Mouse (Mus musculus) embryonic facial prominence, embryonic 15.5 days (tissue): Measurements from ENCODE around the gene Ikbke. TPM values are rescaled to one million over a fixed set of nuclear protein-coding genes. Genes with fewer than 3 reads are reported as not detected.

Source experiments
- ATAC-seq: fragments of 200-750 bp; cut with Nextera tagmentation; 2 replicates; pipeline ENCODE4 v1.8.0; 2017; ENCODE audit warnings: low read depth, moderate TSS enrichment; ENCODE audit not compliant: insufficient number of reproducible peaks, low FRiP score, low TSS enrichment
- H3K27ac ChIP-seq: fragments of 300-500 bp; sonication (generic); replicated peaks from 2 replicates; pipeline ENCODE4 v1.5.1; 2015; ENCODE audit warnings: mild to moderate bottlenecking, inconsistent platforms
- H3K27me3 ChIP-seq: fragments of 300-500 bp; sonication (generic); 2 replicates; pipeline ENCODE4 v1.6.1; 2015; ENCODE audit warnings: inconsistent platforms
- H3K36me3 ChIP-seq: fragments of 300-500 bp; sonication (generic); 2 replicates; pipeline ENCODE4 v1.6.1; 2015; ENCODE audit warnings: mild to moderate bottlenecking, inconsistent platforms
- H3K4me1 ChIP-seq: fragments of 300-500 bp; sonication (generic); 2 replicates; pipeline ENCODE4 v1.6.1; 2015; ENCODE audit warnings: inconsistent platforms
- H3K4me2 ChIP-seq: fragments of 300-500 bp; sonication (generic); replicated peaks from 2 replicates; pipeline ENCODE4 v1.6.1; 2015; ENCODE audit warnings: mild to moderate bottlenecking, inconsistent platforms
- H3K4me3 ChIP-seq: fragments of 300-500 bp; sonication (generic); replicated peaks from 2 replicates; pipeline ENCODE4 v1.5.1; 2015; ENCODE audit warnings: mild to moderate bottlenecking, inconsistent platforms
- H3K9ac ChIP-seq: fragments of 300-500 bp; sonication (generic); 2 replicates; pipeline ENCODE4 v1.6.1; 2015; ENCODE audit warnings: inconsistent platforms
- H3K9me3 ChIP-seq: fragments of 300-500 bp; sonication (generic); replicated peaks from 2 replicates; pipeline ENCODE4 v1.6.1; 2016; ENCODE audit warnings: inconsistent platforms
- WGBS: fragments of 180-500 bp; shearing (Covaris S2); methylation state at CpG from one replicate; pipeline ENCODE4 v1.1.7; 2015; 5-methylcytosine and 5-hydroxymethylcytosine counted together
- polyA plus RNA-seq: library from polyadenylated mRNA; unstranded; fragments of >200 nt; fragmentation: Nextera tagmentation; extraction: Ambion mirVana; gene quantifications from 2 replicates; pipeline ENCODE4 v1.2.1, GENCODE M21; 2015

The Ikbke gene
- polyA plus RNA-seq, 1 experiment from 2014 or later, result 7.7 TPM

- WGBS, result 41% methylated on average over 4 of the region's 4 CpGs
- Histone ChIP-seq H3K9ac (no peak overlapping the region), H3K36me3 (no peaks in the 10 kb centered on the region), H3K4me2 (no peak overlapping the region), H3K9me3 (no peaks in the 10 kb centered on the region), H3K4me3 (no peak overlapping the region), H3K27ac (no peak overlapping the region), H3K4me1 (peaks cover 23% of the 10 kb centered on the region), H3K27me3 (no peaks in the 10 kb centered on the region)
- no peak for ATAC-seq
These were observed 2.3 kb upstream of the Ikbke start for GRCm38 (mm10) chr1:131281731-131282130.

- WGBS, result 37% methylated on average over 3 of the region's 3 CpGs
- H3K27me3 ChIP-seq, result no peaks in the 10 kb centered on the region
- peaks cover 29% of the 10 kb centered on the region for H3K4me1 ChIP-seq
- no peak overlapping the region for H3K4me2 ChIP-seq
- H3K4me3 ChIP-seq, result no peak overlapping the region
- H3K27ac ChIP-seq, result no peak overlapping the region
- H3K9ac ChIP-seq, result no peak overlapping the region
- no peaks in the 10 kb centered on the region for H3K9me3 ChIP-seq
- H3K36me3 ChIP-seq, result no peaks in the 10 kb centered on the region
- no peak for ATAC-seq
These were observed 874 bp upstream of the Ikbke start for GRCm38 (mm10) chr1:131280280-131280679.

- Histone ChIP-seq H3K27me3 (no peaks in the 10 kb centered on the region), H3K4me2 (peak overlapping the region; percentile 53), H3K36me3 (no peaks in the 10 kb centered on the region), H3K27ac (peak overlapping the region; percentile 65; the same call in 1 of the 2 replicates), H3K4me1 (peaks cover 31% of the 10 kb centered on the region), H3K9ac (peak overlapping the region; percentile 15; the same call in 1 of the 2 replicates), H3K4me3 (peak overlapping the region; percentile 41), H3K9me3 (no peaks in the 10 kb centered on the region)
- WGBS, result 37% methylated on average over 8 of the region's 8 CpGs
- no peak for ATAC-seq
These were observed 575 bp downstream of the Ikbke start for GRCm38 (mm10) chr1:131278606-131279455.

GRCm38 (mm10) chr1:131276831-131277230 is 2.6 kb downstream of the Ikbke start:
- no peak overlapping the region for H3K4me2 ChIP-seq
- no peak for ATAC-seq

GRCm38 (mm10) chr1:131275577-131275976 is 3.8 kb downstream of the Ikbke start:
- H3K4me2 ChIP-seq, result no peak overlapping the region
- 80% methylated on average over 14 of the region's 14 CpGs for WGBS
- H3K27ac ChIP-seq, result no peak overlapping the region
- H3K9ac ChIP-seq, result no peak overlapping the region
- no peak for ATAC-seq
- H3K27me3 ChIP-seq, result no peaks in the 10 kb centered on the region
- no peaks in the 10 kb centered on the region for H3K9me3 ChIP-seq
- peaks cover 31% of the 10 kb centered on the region for H3K4me1 ChIP-seq
- no peaks in the 10 kb centered on the region for H3K36me3 ChIP-seq
- H3K4me3 ChIP-seq, result no peak overlapping the region

More at GRCm38 (mm10) chr1:131276831-131277230, 2.6 kb downstream of the Ikbke start:
- no peaks in the 10 kb centered on the region for H3K9me3 ChIP-seq
- no peak overlapping the region for H3K9ac ChIP-seq
- peaks cover 31% of the 10 kb centered on the region for H3K4me1 ChIP-seq
- H3K36me3 ChIP-seq, result no peaks in the 10 kb centered on the region
- H3K4me3 ChIP-seq, result no peak overlapping the region
- H3K27me3 ChIP-seq, result no peaks in the 10 kb centered on the region
- H3K27ac ChIP-seq, result no peak overlapping the region

GRCm38 (mm10) chr1:131274725-131275539 is 4.5 kb downstream of the Ikbke start:
- Histone ChIP-seq H3K4me3 (no peak overlapping the region), H3K9me3 (no peaks in the 10 kb centered on the region), H3K9ac (no peak overlapping the region), H3K4me1 (peaks cover 26% of the 10 kb centered on the region), H3K4me2 (no peak overlapping the region), H3K36me3 (no peaks in the 10 kb centered on the region), H3K27me3 (no peaks in the 10 kb centered on the region), H3K27ac (no peak overlapping the region)
- WGBS, result 52% methylated on average over 22 of the region's 22 CpGs
- ATAC-seq, result no peak

GRCm38 (mm10) chr1:131269797-131270578 is 9.4 kb downstream of the Ikbke start:
- Histone ChIP-seq H3K9me3 (no peaks in the 10 kb centered on the region), H3K36me3 (no peaks in the 10 kb centered on the region), H3K27me3 (no peaks in the 10 kb centered on the region), H3K4me1 (0 out of 2 replicates have a peak, but pooled peaks cover under 1% of the 10 kb centered on the region), H3K4me2 (peak overlapping the region; percentile 8; the same call in 1 of the 2 replicates), H3K27ac (no peak overlapping the region), H3K4me3 (no peak overlapping the region), H3K9ac (no peak overlapping the region)
- ATAC-seq, result no peak
- WGBS, result 33% methylated on average over 22 of the region's 22 CpGs

GRCm38 (mm10) chr1:131268776-131269175 is 10.6 kb downstream of the Ikbke start:
- H3K9ac ChIP-seq, result no peak overlapping the region
- no peak for ATAC-seq
- H3K4me2 ChIP-seq, result no peak overlapping the region
- H3K27ac ChIP-seq, result no peak overlapping the region
- H3K27me3 ChIP-seq, result no peaks in the 10 kb centered on the region
- H3K4me1 ChIP-seq, result no peaks in the 10 kb centered on the region
- H3K9me3 ChIP-seq, result no peaks in the 10 kb centered on the region
- WGBS, result 81% methylated on average over 10 of the region's 10 CpGs
- no peaks in the 10 kb centered on the region for H3K36me3 ChIP-seq
- H3K4me3 ChIP-seq, result no peak overlapping the region

- H3K9ac ChIP-seq, result no peak overlapping the region
- H3K36me3 ChIP-seq, result no peaks in the 10 kb centered on the region
- H3K4me1 ChIP-seq, result no peaks in the 10 kb centered on the region
- no peak overlapping the region for H3K4me3 ChIP-seq
- no peaks in the 10 kb centered on the region for H3K9me3 ChIP-seq
- 0 out of 2 replicates have a peak, but pooled peaks cover 5% of the 10 kb centered on the region for H3K27me3 ChIP-seq
- H3K4me2 ChIP-seq, result no peak overlapping the region
- 70% methylated on average over 12 of the region's 12 CpGs for WGBS
- no peak overlapping the region for H3K27ac ChIP-seq
- ATAC-seq, result no peak
These were observed 15.5 kb downstream of the Ikbke start for GRCm38 (mm10) chr1:131263905-131264304.

- no peaks in the 10 kb centered on the region for H3K36me3 ChIP-seq
- no peak overlapping the region for H3K4me3 ChIP-seq
- H3K9ac ChIP-seq, result no peak overlapping the region
- no peaks in the 10 kb centered on the region for H3K9me3 ChIP-seq
- no peaks in the 10 kb centered on the region for H3K4me1 ChIP-seq
- H3K4me2 ChIP-seq, result no peak overlapping the region
- ATAC-seq, result no peak
- H3K27me3 ChIP-seq, result 0 out of 2 replicates have a peak, but pooled peaks cover 5% of the 10 kb centered on the region
- no peak overlapping the region for H3K27ac ChIP-seq
- 30% methylated on average over 10 of the region's 10 CpGs for WGBS
These were observed 19.1 kb downstream of the Ikbke start for GRCm38 (mm10) chr1:131260309-131260656.
